Mouse (Mus musculus) duodenum, adult 2 months (tissue): ENCODE results near the gene Stk10. TPM values are rescaled to one million over a fixed set of nuclear protein-coding genes. Genes with fewer than 3 reads are reported as not detected.

Experiments used
- polyA plus RNA-seq: library from polyadenylated mRNA; depleted of rRNA; stranded (reverse); fragments of >200 nt; gene quantifications from 2 replicates; pipeline ENCODE4 v1.2.3, GENCODE M21; 2012; ENCODE audit warnings: low replicate concordance; rRNA removed

The Stk10 gene
- 5.7 and 30.0 TPM in 2 replicates for polyA plus RNA-seq

DNA sequence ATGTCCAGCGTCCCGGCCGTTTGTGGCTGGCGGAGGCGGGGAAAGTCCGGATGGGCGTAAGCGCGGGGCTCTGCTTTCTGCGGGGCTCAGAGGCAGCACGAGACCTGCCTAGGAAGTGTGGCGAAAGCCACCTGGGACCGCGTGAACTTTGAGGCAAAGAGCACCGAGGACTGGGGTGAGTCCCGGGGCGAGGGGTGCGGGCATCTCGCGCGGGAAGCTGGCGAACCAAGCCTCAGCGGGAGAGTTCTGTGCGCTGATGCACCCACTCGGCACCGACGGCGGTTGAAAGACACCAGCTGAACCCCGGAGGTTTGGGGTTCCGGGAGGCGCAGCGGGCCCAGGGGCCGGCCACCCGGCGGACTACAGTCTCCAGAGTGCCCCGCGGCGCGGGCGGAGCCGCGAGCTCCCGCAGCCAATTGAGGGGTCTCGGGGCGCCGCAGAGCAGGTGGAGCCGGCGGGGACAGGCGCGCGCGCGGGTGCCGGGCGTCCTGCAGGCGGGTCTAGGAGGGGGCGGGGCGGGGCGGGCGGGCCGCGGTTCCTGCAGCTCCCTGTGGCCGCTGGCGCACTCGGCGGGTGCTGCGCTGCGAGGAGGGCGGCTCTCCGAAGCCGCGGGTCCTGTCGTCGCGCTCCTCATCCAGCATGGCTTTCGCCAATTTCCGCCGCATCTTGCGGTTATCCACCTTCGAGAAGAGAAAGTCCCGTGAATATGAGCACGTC is at the start of gene Stk10:
Gene Stk10 (plus strand): TSS at position 541 of the 717 bp plus-strand sequence.

DNA sequence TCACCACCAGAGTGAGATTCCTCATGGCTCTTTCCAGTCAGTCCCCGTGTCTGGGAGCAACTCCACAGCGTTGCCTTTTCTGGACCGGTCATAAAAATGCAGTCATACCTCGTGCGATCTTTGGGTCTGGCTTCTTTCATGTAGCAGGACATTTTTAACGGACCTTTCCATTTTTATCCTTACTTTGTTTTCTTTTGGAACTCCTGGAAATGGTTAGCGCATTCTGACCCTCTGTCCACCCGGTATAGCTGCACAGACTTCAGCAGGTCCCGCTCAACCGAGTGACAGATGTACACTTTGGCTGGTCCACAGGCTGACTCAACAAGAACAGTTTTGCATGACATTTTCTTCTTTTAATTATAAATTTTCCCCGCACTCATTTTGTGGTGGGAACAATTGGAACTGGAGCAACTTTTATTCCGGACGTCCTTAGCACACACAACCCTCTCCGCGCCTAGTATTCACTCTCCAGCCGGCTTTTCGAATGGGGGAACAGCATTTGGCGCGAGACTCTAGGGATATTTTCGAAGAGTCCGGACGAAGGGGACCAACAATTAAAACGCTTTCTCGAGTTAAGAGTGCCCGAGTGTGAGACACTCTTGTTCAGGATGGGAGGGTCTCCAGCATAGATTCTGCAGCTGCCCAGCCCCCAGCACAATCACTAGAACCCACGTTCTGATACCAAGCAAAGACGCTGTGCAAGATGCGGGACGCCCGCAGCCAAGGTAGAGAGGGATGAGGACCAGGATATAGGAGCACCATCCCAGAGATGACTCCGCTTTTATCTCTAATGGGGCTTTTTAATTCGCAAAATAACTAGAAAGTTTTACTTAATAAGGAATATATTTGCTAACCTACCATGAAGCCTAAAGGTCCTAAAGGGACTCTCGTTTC is 987 bp upstream of the Stk10 start, which contains the start of gene Efcab9:
Gene Efcab9 (minus strand): TSS at position 211 of the 894 bp plus-strand sequence.

DNA sequence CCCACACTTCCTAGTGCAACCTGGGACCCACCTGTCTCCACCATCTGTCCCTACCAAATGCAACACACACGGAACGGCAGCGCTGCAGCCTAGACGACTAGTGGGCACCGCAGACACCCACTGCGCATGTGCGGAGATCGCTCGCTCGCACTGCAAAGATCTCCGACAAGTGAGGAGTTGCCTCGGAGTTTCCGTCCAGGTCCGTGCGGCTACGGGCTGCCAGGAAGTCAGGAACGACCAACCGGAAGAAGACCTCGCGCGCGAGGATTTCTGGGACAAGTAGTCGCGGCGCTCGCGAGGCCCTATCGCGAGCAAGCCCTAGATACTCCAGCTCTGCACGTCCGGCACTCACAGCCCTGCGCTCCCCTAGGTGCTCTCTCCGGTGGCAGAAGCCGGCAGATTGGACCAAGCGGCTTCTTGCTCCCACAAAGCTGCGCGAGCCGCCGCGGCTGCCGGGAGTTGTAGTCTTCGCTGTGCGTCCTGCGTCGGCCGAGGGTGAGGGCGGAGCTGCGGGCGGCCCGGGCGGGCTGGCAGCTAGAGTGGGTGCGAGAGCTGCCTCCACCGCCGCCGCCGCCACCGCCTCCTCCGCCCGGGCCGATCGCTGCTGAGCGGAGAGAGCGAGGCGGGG is 109.3 kb downstream of the Stk10 start, which contains the start of gene Fbxw11:
Gene Fbxw11 (plus strand): TSS at position 476 of the 628 bp plus-strand sequence.

Other genes starting within 250 kb of the Stk10 start
- 672 and 2,221 TPM in 2 replicates for gene Hba-a1, start 249.8 kb upstream of the Stk10 start, polyA plus RNA-seq
- gene Hbq1b, start 246.3 kb upstream of the Stk10 start, polyA plus RNA-seq = not detected in 2 replicates
- gene Hba-a2, start 236.8 kb upstream of the Stk10 start, polyA plus RNA-seq = 448 and 2,655 TPM in 2 replicates
- gene Hbq1a, start 233.2 kb upstream of the Stk10 start, polyA plus RNA-seq = 0.28 TPM in 1 of 2 replicates, not detected in the other
- gene Sh3pxd2b, start 185.5 kb upstream of the Stk10 start, polyA plus RNA-seq = 1.2 and 2.0 TPM in 2 replicates
- 0.84 and 0.90 TPM in 2 replicates for gene Ubtd2, start 77.9 kb upstream of the Stk10 start, polyA plus RNA-seq
- not detected in 2 replicates for gene Efcab9, start 1.2 kb upstream of the Stk10 start, polyA plus RNA-seq
- 18.6 and 26.3 TPM in 2 replicates for gene Fbxw11, start 109.4 kb downstream of the Stk10 start, polyA plus RNA-seq